Mouse (Mus musculus) kidney, postnatal 0 days (tissue): ENCODE results near the gene Tmem33. TPM values are rescaled to one million over a fixed set of nuclear protein-coding genes. Genes with fewer than 3 reads are reported as not detected.

Experiments
- ATAC-seq: fragments of 200-750 bp; cut with Nextera tagmentation; replicated peaks from 2 replicates; pipeline ENCODE4 v1.8.0; 2017; ENCODE audit warnings: low read depth, moderate number of reproducible peaks, moderate TSS enrichment, moderate library complexity; ENCODE audit not compliant: low FRiP score
- DNase-seq: peaks from one replicate; pipeline ENCODE4 v3.0.0-alpha.2; 2016; ENCODE audit warnings: low spot score
- H3K27ac ChIP-seq: fragments of 300-500 bp; sonication (generic); 2 replicates; pipeline ENCODE4 v1.5.1; 2014; ENCODE audit warnings: mild to moderate bottlenecking
- H3K27me3 ChIP-seq: fragments of 300-500 bp; sonication (generic); 2 replicates; pipeline ENCODE4 v1.6.1; 2014; ENCODE audit warnings: low read length, mixed read lengths; ENCODE audit not compliant: insufficient read depth
- H3K36me3 ChIP-seq: fragments of 300-500 bp; sonication (generic); 2 replicates; pipeline ENCODE4 v1.6.1; 2014; ENCODE audit warnings: low read length, mixed read lengths; ENCODE audit not compliant: insufficient read depth
- H3K4me1 ChIP-seq: fragments of 300-500 bp; sonication (generic); replicated peaks from 2 replicates; pipeline ENCODE4 v1.6.1; 2014; ENCODE audit warnings: antibody characterized with exemption, low read length, mixed read lengths; ENCODE audit not compliant: insufficient read depth
- H3K4me2 ChIP-seq: fragments of 300-500 bp; sonication (generic); 2 replicates; pipeline ENCODE4 v1.6.1; 2014; ENCODE audit warnings: mild to moderate bottlenecking, low read length, moderate library complexity, mixed read lengths
- H3K4me3 ChIP-seq: fragments of 300-500 bp; sonication (generic); replicated peaks from 2 replicates; pipeline ENCODE4 v1.5.1; 2014; ENCODE audit warnings: low read depth, low read length
- H3K9ac ChIP-seq: fragments of 300-500 bp; sonication (generic); 2 replicates; pipeline ENCODE4 v1.6.1; 2014; ENCODE audit warnings: low read depth, low read length
- H3K9me3 ChIP-seq: fragments of 300-500 bp; sonication (generic); replicated peaks from 2 replicates; pipeline ENCODE4 v1.6.1; 2016; ENCODE audit warnings: low read length, inconsistent platforms, mixed read lengths
- CTCF ChIP-seq: IDR thresholded peaks from 2 replicates; pipeline ENCODE4 v1.5.1; 2016; ENCODE audit warnings: antibody characterized with exemption, low read depth, mild to moderate bottlenecking, moderate library complexity
- whole genome bisulfite sequencing: fragments of 180-500 bp; shearing (Covaris S2); extraction: QIAGEN DNeasy Blood & Tissue Kit; methylation state at CpG from one replicate; pipeline ENCODE4 v1.1.7; 2014; 5-methylcytosine and 5-hydroxymethylcytosine counted together
- polyA plus RNA-seq: library from polyadenylated mRNA; unstranded; fragments of >200 nt; fragmentation: Nextera tagmentation; extraction: Ambion mirVana; gene quantifications from 2 replicates; pipeline ENCODE4 v1.2.1, GENCODE M21; 2015

Tmem33 gene
- polyA plus RNA-seq, 1 experiment from 2014 or later = 121 TPM

DNA sequence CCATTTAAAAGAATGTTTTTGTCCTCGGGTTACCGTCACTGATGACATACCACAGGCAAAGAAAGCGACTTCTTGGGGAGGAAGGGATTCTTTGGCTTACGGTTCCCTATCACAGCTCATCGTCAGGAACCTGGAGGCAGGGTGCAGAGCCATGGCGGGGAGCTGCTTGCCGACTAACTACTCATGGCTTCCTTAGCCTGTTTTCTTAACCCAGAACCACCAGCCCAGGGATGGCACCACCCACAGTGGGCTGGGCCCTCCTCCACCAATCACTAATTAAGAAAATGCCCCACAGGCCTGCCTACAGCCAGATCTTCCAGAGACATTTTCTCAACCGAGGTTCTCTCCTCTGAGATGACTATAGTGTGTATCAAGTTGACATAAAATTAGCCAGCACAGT is 8.9 kb downstream of the Tmem33 start:
- WGBS = 91% methylated on average over 8 of the region's 8 CpGs
- Histone ChIP-seq H3K9ac (no peak overlapping the region), H3K4me2 (no peak overlapping the region), H3K36me3 (peaks cover 31% of the 10 kb centered on the region), H3K27me3 (no peaks in the 10 kb centered on the region), H3K4me1 (no peaks in the 10 kb centered on the region), H3K27ac (no peak overlapping the region), H3K9me3 (no peaks in the 10 kb centered on the region), H3K4me3 (no peak overlapping the region)
- TF ChIP-seq CTCF = no peak
- ATAC-seq (no peak), DNase-seq (no peak)

DNA sequence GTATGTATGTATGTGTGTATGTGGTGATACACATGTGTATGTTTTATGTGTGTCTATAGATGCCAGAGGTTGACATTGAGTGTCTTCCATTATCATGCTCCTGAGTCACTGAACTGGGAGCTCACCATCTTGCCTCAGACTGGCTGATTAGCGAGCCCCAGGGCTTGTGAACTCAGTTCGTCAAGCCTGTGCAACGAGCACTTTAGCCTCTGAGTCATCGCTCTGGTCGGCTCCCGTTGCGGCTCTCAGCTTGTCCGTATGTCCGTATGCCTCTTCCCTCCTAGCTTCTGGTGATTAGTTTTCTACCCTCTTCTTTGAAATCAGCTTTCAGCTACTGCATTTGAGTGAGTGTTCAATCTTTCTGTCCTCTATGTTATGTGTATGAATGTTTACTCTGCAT is 19.0 kb downstream of the Tmem33 start:
- Histone ChIP-seq H3K9me3 (no peaks in the 10 kb centered on the region), H3K4me2 (no peak overlapping the region), H3K27ac (no peak overlapping the region), H3K9ac (no peak overlapping the region), H3K27me3 (no peaks in the 10 kb centered on the region), H3K4me1 (no peaks in the 10 kb centered on the region), H3K36me3 (peaks cover 13% of the 10 kb centered on the region), H3K4me3 (no peak overlapping the region)
- 91% methylated on average over 9 of the region's 9 CpGs for WGBS
- DNase-seq (no peak), ATAC-seq (no peak)
- TF ChIP-seq CTCF = no peak

DNA sequence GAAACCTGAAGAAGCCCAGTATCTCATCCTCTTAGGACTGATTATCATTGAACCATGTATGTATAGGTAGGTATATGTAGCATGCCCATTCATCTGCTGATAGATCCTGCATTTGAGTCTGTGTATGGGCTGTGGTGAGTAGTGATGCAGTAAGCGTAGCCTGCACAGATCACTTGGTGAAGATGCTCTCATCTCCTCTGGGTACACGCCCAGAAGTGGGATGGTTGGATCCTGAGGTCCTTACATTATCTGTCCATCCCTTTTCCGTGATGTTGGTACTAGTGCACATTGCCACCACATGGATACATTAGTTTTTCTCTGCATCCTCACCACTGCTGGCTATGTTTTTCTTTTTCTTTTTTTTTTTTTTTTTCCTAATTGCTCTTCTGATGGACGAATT is 19.5 kb downstream of the Tmem33 start:
- no peak for DNase-seq
- Histone ChIP-seq H3K4me3 (no peak overlapping the region), H3K27me3 (no peaks in the 10 kb centered on the region), H3K9ac (no peak overlapping the region), H3K4me2 (no peak overlapping the region), H3K27ac (no peak overlapping the region), H3K9me3 (no peaks in the 10 kb centered on the region), H3K4me1 (no peaks in the 10 kb centered on the region), H3K36me3 (peaks cover 18% of the 10 kb centered on the region)
- no peak for ATAC-seq
- 91% methylated on average over 4 of the region's 4 CpGs for WGBS
- TF ChIP-seq CTCF = no peak

DNA sequence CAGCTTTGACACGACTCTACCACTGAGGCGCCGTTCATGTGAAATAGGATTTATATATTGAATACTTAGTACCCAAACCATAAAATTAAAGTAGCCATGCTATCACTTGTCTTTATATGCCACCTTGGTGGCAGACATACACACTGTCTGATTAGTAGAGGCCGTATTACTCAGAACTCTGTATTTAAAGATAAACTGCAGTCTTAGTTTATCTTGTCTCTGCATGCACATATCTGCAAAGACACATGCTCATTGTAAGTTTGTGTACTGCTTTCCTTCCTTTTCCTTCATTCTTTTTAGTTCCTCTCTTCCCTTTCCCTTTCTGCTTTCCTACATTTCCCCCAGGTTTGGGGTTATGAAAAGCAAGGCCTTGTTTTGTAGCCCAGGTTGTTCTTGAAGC is 20.0 kb downstream of the Tmem33 start:
- 93% methylated on average over 4 of the region's 4 CpGs for WGBS
- DNase-seq = no peak
- ATAC-seq = no peak
- Histone ChIP-seq H3K27me3 (no peaks in the 10 kb centered on the region), H3K4me2 (no peak overlapping the region), H3K9ac (no peak overlapping the region), H3K36me3 (peaks cover 23% of the 10 kb centered on the region), H3K4me1 (no peaks in the 10 kb centered on the region), H3K9me3 (no peaks in the 10 kb centered on the region), H3K4me3 (no peak overlapping the region), H3K27ac (no peak overlapping the region)
- TF ChIP-seq CTCF = no peak

DNA sequence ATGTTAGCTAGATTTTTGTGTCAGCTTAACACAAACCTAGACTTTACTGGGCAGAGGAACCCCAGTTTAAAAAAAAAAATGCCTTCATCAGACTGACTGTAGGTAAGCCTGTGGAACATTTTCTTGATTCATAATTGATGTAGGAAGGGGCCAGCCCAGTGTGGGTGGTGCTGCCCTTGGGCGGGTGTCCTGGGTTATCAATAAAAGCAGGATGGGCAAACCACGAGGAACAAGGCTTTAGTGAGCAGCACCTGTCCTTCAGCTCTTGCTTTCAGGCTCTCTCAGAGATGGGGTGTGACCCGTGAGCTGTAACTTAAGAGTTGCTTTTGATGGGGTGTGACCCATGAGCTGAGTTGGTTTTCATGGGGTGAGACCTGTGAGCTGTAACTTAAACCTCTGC is 34.7 kb downstream of the Tmem33 start:
- ATAC-seq (no peak), DNase-seq (peak; percentile 21)
- Histone ChIP-seq H3K27me3 (no peaks in the 10 kb centered on the region), H3K9ac (no peak overlapping the region), H3K27ac (no peak overlapping the region), H3K4me2 (no peak overlapping the region), H3K4me1 (no peaks in the 10 kb centered on the region), H3K4me3 (no peak overlapping the region), H3K9me3 (no peaks in the 10 kb centered on the region), H3K36me3 (no peaks in the 10 kb centered on the region)
- WGBS = 43% methylated on average over 3 of the region's 3 CpGs
- no peak for TF ChIP-seq CTCF

GRCm38 (mm10) chr5:67295682-67296081 is 35.3 kb downstream of the Tmem33 start:
- H3K9me3 ChIP-seq = no peaks in the 10 kb centered on the region
- H3K9ac ChIP-seq = no peak overlapping the region
- no peak overlapping the region for H3K4me3 ChIP-seq
- no peaks in the 10 kb centered on the region for H3K27me3 ChIP-seq
- no peak overlapping the region for H3K27ac ChIP-seq
- H3K36me3 ChIP-seq = no peaks in the 10 kb centered on the region
- no peak overlapping the region for H3K4me2 ChIP-seq
- DNase-seq = no peak
- 0 out of 2 replicates have a peak, but pooled peaks cover 2% of the 10 kb centered on the region for H3K4me1 ChIP-seq
- WGBS = 70% methylated on average over 6 of the region's 6 CpGs
- no peak for TF ChIP-seq CTCF
- ATAC-seq = no peak

- no peak overlapping the region for H3K27ac ChIP-seq
- H3K9ac ChIP-seq = no peak overlapping the region
- no peak for DNase-seq
- H3K9me3 ChIP-seq = no peaks in the 10 kb centered on the region
- no peaks in the 10 kb centered on the region for H3K27me3 ChIP-seq
- no peaks in the 10 kb centered on the region for H3K36me3 ChIP-seq
- TF ChIP-seq CTCF = no peak
- no peak overlapping the region for H3K4me3 ChIP-seq
- H3K4me1 ChIP-seq = 0 out of 2 replicates have a peak, but pooled peaks cover 4% of the 10 kb centered on the region
- ATAC-seq = no peak
- 95% methylated on average over 1 of the region's 1 CpGs for WGBS
- no peak overlapping the region for H3K4me2 ChIP-seq
These were observed 35.8 kb downstream of the Tmem33 start for GRCm38 (mm10) chr5:67296171-67296570.
